Mouse (Mus musculus): ENCODE data around the gene Dusp22. TPM values are rescaled to one million over a fixed set of nuclear protein-coding genes. Genes with fewer than 3 reads are reported as not detected.

Dusp22 gene
- polyA plus RNA-seq, 1 experiment = 23.7 TPM

- H3K4me1 ChIP-seq (ENCODE audit: control insufficient read depth, insufficient read depth, low read length) = no peaks in the 10 kb centered on the region
- TF ChIP-seq CTCF (IDR thresholded peaks at IDR 0.05; ENCODE audit: insufficient read depth, low read length) (no peak), POLR2A (IDR thresholded peaks at IDR 0.05; ENCODE audit: borderline replicate concordance, extremely low read depth, low read depth, low read length) (no peak)
- no peak overlapping the region for H3K4me3 ChIP-seq (replicated peaks; ENCODE audit: extremely low read depth, low read depth, low read length)
- DNase-seq = no peak
- WGBS = 52% methylated on average over 6 of the region's 6 CpGs
Observed at GRCm38 (mm10) chr13:30751304-30751580, 91.4 kb downstream of the Dusp22 start.

- Histone ChIP-seq H3K4me3 (replicated peaks; ENCODE audit: extremely low read depth, low read depth, low read length) (no peak overlapping the region), H3K4me1 (ENCODE audit: control insufficient read depth, insufficient read depth, low read length) (no peaks in the 10 kb centered on the region)
- WGBS = 67% methylated on average over 4 of the region's 4 CpGs
- TF ChIP-seq POLR2A (IDR thresholded peaks at IDR 0.05; ENCODE audit: borderline replicate concordance, extremely low read depth, low read depth, low read length) (no peak), CTCF (IDR thresholded peaks at IDR 0.05; ENCODE audit: insufficient read depth, low read length) (no peak)
- DNase-seq = no peak
Observed at GRCm38 (mm10) chr13:30752581-30753187, 92.9 kb downstream of the Dusp22 start.

- Histone ChIP-seq H3K4me3 (replicated peaks; ENCODE audit: extremely low read depth, low read depth, low read length) (no peak overlapping the region), H3K4me1 (ENCODE audit: control insufficient read depth, insufficient read depth, low read length) (no peaks in the 10 kb centered on the region)
- DNase-seq = no peak
- WGBS = 77% methylated on average over 3 of the region's 3 CpGs
- TF ChIP-seq CTCF (IDR thresholded peaks at IDR 0.05; ENCODE audit: insufficient read depth, low read length) (no peak), POLR2A (IDR thresholded peaks at IDR 0.05; ENCODE audit: borderline replicate concordance, extremely low read depth, low read depth, low read length) (no peak)
Observed at GRCm38 (mm10) chr13:30753441-30753840, 93.6 kb downstream of the Dusp22 start.

GRCm38 (mm10) chr13:30754066-30754465 is 94.3 kb downstream of the Dusp22 start:
- 70% methylated on average over 4 of the region's 4 CpGs for WGBS
- Histone ChIP-seq H3K4me1 (ENCODE audit: control insufficient read depth, insufficient read depth, low read length) (no peaks in the 10 kb centered on the region), H3K4me3 (replicated peaks; ENCODE audit: extremely low read depth, low read depth, low read length) (no peak overlapping the region)
- DNase-seq = no peak
- TF ChIP-seq CTCF (IDR thresholded peaks at IDR 0.05; ENCODE audit: insufficient read depth, low read length) (no peak), POLR2A (IDR thresholded peaks at IDR 0.05; ENCODE audit: borderline replicate concordance, extremely low read depth, low read depth, low read length) (no peak)

- WGBS = 70% methylated on average over 10 of the region's 10 CpGs
Observed at GRCm38 (mm10) chr13:30754825-30755476, 95.2 kb downstream of the Dusp22 start.

GRCm38 (mm10) chr13:30755577-30755976 is 95.8 kb downstream of the Dusp22 start:
- WGBS = 62% methylated on average over 3 of the region's 3 CpGs
- H3K4me3 ChIP-seq (replicated peaks; ENCODE audit: extremely low read depth, low read depth, low read length) = no peak overlapping the region

More at GRCm38 (mm10) chr13:30754825-30755476, 95.2 kb downstream of the Dusp22 start:
- DNase-seq = no peak
- no peaks in the 10 kb centered on the region for H3K4me1 ChIP-seq (ENCODE audit: control insufficient read depth, insufficient read depth, low read length)
- H3K4me3 ChIP-seq (replicated peaks; ENCODE audit: extremely low read depth, low read depth, low read length) = no peak overlapping the region
- TF ChIP-seq POLR2A (IDR thresholded peaks at IDR 0.05; ENCODE audit: borderline replicate concordance, extremely low read depth, low read depth, low read length) (no peak), CTCF (IDR thresholded peaks at IDR 0.05; ENCODE audit: insufficient read depth, low read length) (no peak)

GRCm38 (mm10) chr13:30755998-30756639 is 96.3 kb downstream of the Dusp22 start:
- WGBS = 74% methylated on average over 9 of the region's 9 CpGs
- Histone ChIP-seq H3K4me1 (ENCODE audit: control insufficient read depth, insufficient read depth, low read length) (no peaks in the 10 kb centered on the region), H3K4me3 (replicated peaks; ENCODE audit: extremely low read depth, low read depth, low read length) (no peak overlapping the region)
- DNase-seq = no peak
- TF ChIP-seq CTCF (IDR thresholded peaks at IDR 0.05; ENCODE audit: insufficient read depth, low read length) (no peak), POLR2A (IDR thresholded peaks at IDR 0.05; ENCODE audit: borderline replicate concordance, extremely low read depth, low read depth, low read length) (no peak)

More at GRCm38 (mm10) chr13:30755577-30755976, 95.8 kb downstream of the Dusp22 start:
- DNase-seq = no peak
- H3K4me1 ChIP-seq (ENCODE audit: control insufficient read depth, insufficient read depth, low read length) = no peaks in the 10 kb centered on the region
- no peak for TF ChIP-seq CTCF (IDR thresholded peaks at IDR 0.05; ENCODE audit: insufficient read depth, low read length)

- 81% methylated on average over 14 of the region's 14 CpGs for WGBS
- no peak for DNase-seq
- Histone ChIP-seq H3K4me1 (ENCODE audit: control insufficient read depth, insufficient read depth, low read length) (no peaks in the 10 kb centered on the region), H3K4me3 (replicated peaks; ENCODE audit: extremely low read depth, low read depth, low read length) (no peak overlapping the region)
- no peak for TF ChIP-seq POLR2A (IDR thresholded peaks at IDR 0.05; ENCODE audit: borderline replicate concordance, extremely low read depth, low read depth, low read length)
- TF ChIP-seq CTCF (IDR thresholded peaks at IDR 0.05; ENCODE audit: insufficient read depth, low read length) = no peak
Observed at GRCm38 (mm10) chr13:30757264-30757900, 97.6 kb downstream of the Dusp22 start.

GRCm38 (mm10) chr13:30758789-30759381 is 99.1 kb downstream of the Dusp22 start:
- WGBS = 83% methylated on average over 11 of the region's 11 CpGs
- H3K4me1 ChIP-seq (ENCODE audit: control insufficient read depth, insufficient read depth, low read length) = no peaks in the 10 kb centered on the region
- H3K4me3 ChIP-seq (replicated peaks; ENCODE audit: extremely low read depth, low read depth, low read length) = no peak overlapping the region
- no peak for DNase-seq
- TF ChIP-seq CTCF (IDR thresholded peaks at IDR 0.05; ENCODE audit: insufficient read depth, low read length) = no peak
- TF ChIP-seq POLR2A (IDR thresholded peaks at IDR 0.05; ENCODE audit: borderline replicate concordance, extremely low read depth, low read depth, low read length) = no peak

Data from lung, adult 2 months (tissue).